In the genomic region with DNA sequence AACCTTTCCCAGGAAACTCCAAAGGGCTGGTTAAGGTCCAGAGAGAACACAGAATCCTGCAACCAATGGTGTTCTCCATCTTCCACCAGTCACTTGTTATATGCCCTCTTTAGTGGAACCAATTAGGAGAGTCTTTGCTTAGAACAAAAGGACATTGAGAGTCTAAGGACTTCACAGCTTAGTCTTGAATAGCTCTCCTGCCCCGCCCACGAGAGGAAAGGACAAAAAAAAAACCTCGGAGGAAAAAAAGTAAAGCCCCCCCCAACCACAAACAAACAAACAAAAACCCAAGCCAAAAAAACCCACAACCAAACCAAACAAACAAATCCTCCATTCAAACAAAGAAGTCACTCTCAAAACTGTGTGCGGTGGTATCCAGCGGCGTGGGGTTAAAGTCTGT, we compare ENCODE assay signal across 9 mouse cellular contexts. TPM values are rescaled to one million over a fixed set of nuclear protein-coding genes. Genes with fewer than 3 reads are reported as not detected.
DNase-seq lines count a peak whose midpoint lies in the region; ATAC-seq and TF ChIP-seq lines count a peak whose summit lies in the region.
"Had no signal": no experiment of that assay in that cellular context is flagged by ENCODE, and none has a peak within 500 bp of the region (broad histone marks: within the 10 kb centered on the region; RNA-seq: fewer than 3 reads in every experiment).

No protein-coding gene starts in this region.

- intact Hi-C loops in heart, postnatal 25 days (cut with DNase I) = loop anchor here (5.0 kb wide), 3 partner anchors 112 to 218 kb away; no protein-coding TSS in a partner anchor

- no peak overlapping the region for H3K9ac ChIP-seq in heart, postnatal 0 days (replicated peaks; ENCODE audit: low read depth, low read length)
- H3K9ac ChIP-seq in ES-E14 (ENCODE audit: insufficient read depth, low read depth, low read length, poor library complexity, severe bottlenecking) = no peak overlapping the region
- H3K9ac ChIP-seq in forebrain, embryonic 12.5 days = peak overlapping the region; percentile 80

- H3K4me1 ChIP-seq in heart, postnatal 0 days (ENCODE audit: control insufficient read depth, insufficient read depth) = peaks cover 17% of the 10 kb centered on the region
- peaks cover 0 to 2% of the 10 kb centered on the region in 2 experiments; a peak in 1 of 4 replicates for H3K4me1 ChIP-seq in ES-E14 (ENCODE audit: control insufficient read depth in 2 of 2, insufficient read depth in 2 of 2, low read length in 2 of 2, poor library complexity in 1 of 2)
- H3K4me1 ChIP-seq in forebrain, embryonic 12.5 days = peaks cover 75% of the 10 kb centered on the region

- H3K27ac ChIP-seq in heart, postnatal 0 days (ENCODE audit: low read depth) = no peak overlapping the region
- H3K27ac ChIP-seq in ES-E14 (ENCODE audit: insufficient read depth, low read depth, low read length, poor library complexity, severe bottlenecking) (no peak overlapping the region), macrophage (peak overlapping the region; percentile 76)
- no peak overlapping the region for H3K27ac ChIP-seq in forebrain, embryonic 12.5 days

- TF ChIP-seq EP300 in heart, postnatal 0 days (IDR thresholded peaks at IDR 0.05; ENCODE audit: low read depth) = no peak

- no peak for TF ChIP-seq CTCF in heart, postnatal 0 days (IDR thresholded peaks at IDR 0.05; ENCODE audit: low read depth)

- WGBS in heart, postnatal 0 days = 13% methylated on average over 6 of the region's 6 CpGs
- 0% methylated on average over 6 of the region's 6 CpGs for WGBS in forebrain, embryonic 12.5 days
- WGBS in macrophage (ENCODE audit: missing documents) = 19% methylated on average over 3 of the region's 6 CpGs

- in situ Hi-C loops in ES-E14 (cut with MboI; ENCODE audit: low sequenced_read_pairs in 2 of 2, unreplicated experiment in 2 of 2) = no loop called here

- peak overlapping the region; percentile 56; the same call in 1 of the 2 replicates for H3K4me3 ChIP-seq in heart, postnatal 0 days (ENCODE audit: low read depth, low read length)
- H3K4me3 ChIP-seq in ES-E14 (ENCODE audit: insufficient read depth in 1 of 2, low read depth in 1 of 2, low read length in 2 of 2, poor library complexity in 1 of 2, severe bottlenecking in 1 of 2) = no peak overlapping the region
- H3K4me3 ChIP-seq in forebrain, embryonic 12.5 days (replicated peaks) = peak overlapping the region; percentile 72
- peak overlapping the region; percentile 75 for H3K4me3 ChIP-seq in macrophage (ENCODE audit: inconsistent target)

- peaks cover 35% of the 10 kb centered on the region for H3K79me2 ChIP-seq in macrophage (ENCODE audit: inconsistent target)

- H3K27me3 ChIP-seq in heart, postnatal 0 days (ENCODE audit: control insufficient read depth, insufficient read depth, low read length) = peaks cover 36% of the 10 kb centered on the region
- H3K27me3 ChIP-seq in forebrain, embryonic 12.5 days = peaks cover 6% of the 10 kb centered on the region; the same call in 1 of the 2 replicates

- no peak for ATAC-seq in heart, postnatal 0 days (ENCODE audit: insufficient read depth, low read depth)
- ATAC-seq in forebrain, embryonic 12.5 days (ENCODE audit: low FRiP score) = no peak
- no peak for ATAC-seq in erythroblast, adult 5-6 weeks (replicated peaks; ENCODE audit: low FRiP score, poor library complexity, severe bottlenecking)

- 0 out of 2 replicates have a peak, but pooled peaks cover 3% of the 10 kb centered on the region for H3K36me3 ChIP-seq in heart, postnatal 0 days (replicated peaks; ENCODE audit: control insufficient read depth, insufficient read depth, low read length)
- H3K36me3 ChIP-seq in ES-E14 (ENCODE audit: control insufficient read depth, insufficient read depth, low read length, poor library complexity, severe bottlenecking) (no peaks in the 10 kb centered on the region), macrophage (ENCODE audit: inconsistent target) (peaks cover 9% of the 10 kb centered on the region)
- H3K36me3 ChIP-seq in forebrain, embryonic 12.5 days (replicated peaks) = peaks cover 13% of the 10 kb centered on the region

- DNase-seq in heart, postnatal 0 days (ENCODE audit: low spot score) = no peak
- no peak for DNase-seq in heart, postnatal 25 days (ENCODE audit: low spot score)
- DNase-seq in ES-E14 (ENCODE audit: low read depth, low spot score) = no peak
- no peak for DNase-seq in testis, postnatal 14 days (ENCODE audit: low spot score)
- no peak for DNase-seq in kidney, adult 11 months
- DNase-seq: right cerebral cortex, postnatal 4 days had no signal

- peak overlapping the region; percentile 66; the same call in 1 of the 2 replicates for H3K4me2 ChIP-seq in heart, postnatal 0 days (ENCODE audit: low read depth, low read length)
- peak overlapping the region; percentile 83 for H3K4me2 ChIP-seq in forebrain, embryonic 12.5 days

- no peaks in the 10 kb centered on the region for H3K9me3 ChIP-seq in heart, postnatal 0 days (replicated peaks; ENCODE audit: control insufficient read depth, low read length)
- no peaks in the 10 kb centered on the region for H3K9me3 ChIP-seq in ES-E14 (ENCODE audit: control insufficient read depth, insufficient read depth, low read depth, low read length)
- H3K9me3 ChIP-seq in forebrain, embryonic 12.5 days = no peaks in the 10 kb centered on the region

TF ChIP-seq in ES-E14, 5 proteins besides CTCF, POLR2A, EP300 and RAD21:
- TF ChIP-seq HCFC1 (IDR thresholded peaks at IDR 0.05; ENCODE audit: borderline replicate concordance, insufficient read depth, low read length) = no peak
- peak; percentile 63; the same call in 1 of the 2 replicates for TF ChIP-seq ZNF384 (IDR thresholded peaks at IDR 0.05; ENCODE audit: low read depth, low read length)

RNA-seq across cellular contexts. Expression of gene Cxcr4, which starts 2.1 kb away (rescaled TPM):
- 12.8 and 15.7 TPM in 2 replicates for total RNA-seq in heart, postnatal 0 days (2014; rRNA removed; ENCODE audit: low replicate concordance)
- 0.99 and 1.0 TPM in 2 replicates for polyA plus RNA-seq in heart, postnatal 0 days (2015; fragmentation: Nextera tagmentation; extraction: Ambion mirVana)
- total RNA-seq in heart, postnatal 25 days (2021) = 10 to 100 TPM; 10.0 to 11.2 TPM
- total RNA-seq in ES-E14 (2012; rRNA removed) = 1.5 and 2.6 TPM in 2 replicates
- 9.5 and 10.1 TPM in 2 replicates for polyA plus RNA-seq in forebrain, embryonic 12.5 days (2016; fragmentation: Nextera tagmentation; extraction: Ambion mirVana)
- total RNA-seq in macrophage (2018; cell fraction: chromatin; rRNA removed) = 10 to 100 TPM in 9 of 26 experiments, 1 to 10 TPM in 17; 1.1 to 56.8 (median 5.4) TPM
- 100 to 1,000 TPM in 10 of 26 experiments, 10 to 100 TPM in 15, 1 to 10 TPM in 1; 7.3 to 204 (median 26.7) TPM for total RNA-seq in macrophage (2018; cell fraction: cytosol; rRNA removed)
- total RNA-seq in macrophage (2018; cell fraction: nucleus; rRNA removed) = 100 to 1,000 TPM in 5 of 26 experiments, 10 to 100 TPM in 18, 1 to 10 TPM in 3; 6.7 to 200 (median 30.9) TPM
- polyA plus RNA-seq in macrophage (2018) = 35.9 to 179 TPM (median 91.9 TPM) in 3 replicates
- 121 and 151 TPM in 2 replicates for total RNA-seq in erythroblast, adult 5-6 weeks (2015; ENCODE audit: low replicate concordance)
- total RNA-seq in erythroblast, adult 5-6 weeks (2017; ENCODE audit: low replicate concordance) = 109 and 111 TPM in 2 replicates

Comparison
In these comparisons a context has a peak if more than half of its experiments do, and no peak if none do; other contexts are left out.
1. H3K4me3 ChIP-seq: peak in heart, postnatal 0 days (single experiment), forebrain, embryonic 12.5 days (single experiment) and macrophage (single experiment); none in ES-E14 (0 of 2).